ENCODE assay signal across 21 mouse cellular contexts in genomic region chr3:97300370-97300769, GRCm38 (mm10). TPM values are rescaled to one million over a fixed set of nuclear protein-coding genes. Genes with fewer than 3 reads are reported as not detected.
DNase-seq lines count a peak whose midpoint lies in the region; ATAC-seq and TF ChIP-seq lines count a peak whose summit lies in the region.
"Had no signal": no experiment of that assay in that cellular context is flagged by ENCODE, and none has a peak within 500 bp of the region (broad histone marks: within the 10 kb centered on the region; RNA-seq: fewer than 3 reads in every experiment).

No protein-coding gene starts in this region.

- H3K27me3 ChIP-seq in Patski, result no peaks in the 10 kb centered on the region
- H3K27me3 ChIP-seq: forebrain, embryonic 13.5 days; hindbrain, embryonic 12.5 days had no signal

- DNase-seq in adrenal gland, adult (ENCODE audit: inconsistent age in 2 of 2, low spot score in 1 of 2), result peak; percentile 66 to 83
- DNase-seq in adrenal gland, adult 18-20 months (ENCODE audit: low spot score in 2 of 2), result no peak
- DNase-seq in 416B (ENCODE audit: low read depth), result peak; percentile 5
- peak; percentile 66 for DNase-seq in Patski (ENCODE audit: low read depth, low spot score)
- peak; percentile 9 for DNase-seq in adrenal gland, postnatal 25 days
- no peak for DNase-seq in lung, postnatal 25 days (ENCODE audit: low spot score)
- no peak for DNase-seq in frontal cortex, adult 2 months (ENCODE audit: extremely low spot score in 1 of 2, low spot score in 1 of 2)
- DNase-seq: cerebellum, adult 2 months; cerebellum, postnatal 10 days; forebrain, postnatal 0 days; gastrocnemius, adult 2 months; gastrocnemius, postnatal 25 days; heart, postnatal 10 days; heart, postnatal 4 days; kidney, adult 11 months had no signal

- no peak for TF ChIP-seq CTCF in Patski (IDR thresholded peaks at IDR 0.05)

- in situ Hi-C loops in Patski (cut with MboI; ENCODE audit: low pct_unique_long_range_greater_than_20kb), result no loop called here

- POLR2A ChIA-PET in Patski (lab: Charles Lee), result no interaction called here

- CTCF ChIA-PET in Patski (lab: Charles Lee), result interaction anchor here (2.8 kb wide), 1 partner anchor 40 kb away, joined by 16 read pairs; no protein-coding TSS in a partner anchor

- ATAC-seq in Patski, result peak; percentile 51
- ATAC-seq in monocyte, adult 5-6 weeks (replicated peaks; ENCODE audit: insufficient number of reproducible peaks, low FRiP score, low TSS enrichment, poor library complexity, severe bottlenecking), result no peak
- ATAC-seq: CD4-positive, CD25-positive, alpha-beta regulatory T cell, adult 4 months; forebrain, embryonic 13.5 days; forebrain, postnatal 0 days; hindbrain, embryonic 16.5 days; inflammation-experienced regulatory T-cells, adult 6 months had no signal

RNA-seq across cellular contexts. Expression of gene Bcl9, which starts 2.7 kb away (rescaled TPM):
- total RNA-seq in adrenal gland, adult 18-20 months (2021), result 10 to 100 TPM; 10.7 to 12.8 TPM
- polyA plus RNA-seq in Patski (2021), result 37.5 TPM
- 18.0 and 25.0 TPM in 2 replicates for total RNA-seq in adrenal gland, postnatal 25 days (2021)
- total RNA-seq in monocyte, adult 5-6 weeks (2017), result 1.3 to 8.7 TPM (median 3.9 TPM) in 3 replicates
- polyA plus RNA-seq in frontal cortex, adult 2 months (2012; rRNA removed), result 19.3 and 20.7 TPM in 2 replicates

Comparison
In these comparisons a context has a peak if more than half of its experiments do, and no peak if none do; other contexts are left out.
1. DNase-seq: peak in adrenal gland, adult (2 of 2), 416B (single experiment), Patski (single experiment) and adrenal gland, postnatal 25 days (single experiment); none in adrenal gland, adult 18-20 months (0 of 2), lung, postnatal 25 days (single experiment) and frontal cortex, adult 2 months (0 of 2).